Mouse (Mus musculus): Measurements from ENCODE around the gene Olfr1367.

DNA sequence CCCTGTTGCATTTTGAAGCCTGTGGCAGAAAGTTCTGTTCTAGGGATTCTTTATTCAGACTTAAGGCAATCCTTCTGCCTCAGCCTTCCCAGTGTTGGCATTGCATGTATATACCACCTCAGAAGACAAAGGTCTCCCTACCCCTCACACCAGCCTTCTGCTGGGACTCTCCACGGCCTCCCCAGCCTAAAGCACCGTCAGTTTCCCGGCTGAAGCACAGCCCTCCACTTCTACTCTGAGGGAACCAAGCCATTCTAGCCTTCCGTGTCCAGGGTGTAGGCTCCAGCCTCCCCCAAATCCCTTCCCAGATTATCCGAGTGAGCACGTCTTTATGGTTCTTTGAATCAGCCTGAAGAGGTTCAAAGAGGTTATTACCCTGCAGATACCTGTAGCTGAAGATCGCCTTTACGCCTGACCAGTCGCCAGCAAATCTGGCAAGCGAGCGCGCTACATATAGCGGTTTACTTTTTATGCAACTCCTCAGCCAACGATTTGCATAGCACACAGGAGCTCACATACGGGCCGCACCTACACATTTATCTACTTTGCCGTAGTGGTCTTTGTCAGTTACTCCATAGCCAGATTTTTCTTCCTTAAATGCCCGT is 24.7 kb upstream of the Olfr1367 start:
- TF ChIP-seq CTCF (IDR thresholded peaks at IDR 0.05; ENCODE audit: control insufficient read depth, insufficient read depth, insufficient read length) (no peak), USF1 (IDR thresholded peaks at IDR 0.05; ENCODE audit: low read depth) (no peak), MAX (IDR thresholded peaks at IDR 0.05) (no peak), CEBPB (IDR thresholded peaks at IDR 0.05; ENCODE audit: low read depth) (no peak), MYOG (IDR thresholded peaks at IDR 0.05; ENCODE audit: control insufficient read depth, extremely low read depth, insufficient read length) (no peak)
